Mouse (Mus musculus) neural tube, embryonic 13.5 days (tissue): ENCODE measurements around the gene Hdac4. TPM values are rescaled to one million over a fixed set of nuclear protein-coding genes. Genes with fewer than 3 reads are reported as not detected.

Source experiments
- ATAC-seq: fragments of 200-750 bp; cut with Nextera tagmentation; 2 replicates; pipeline ENCODE4 v1.8.0; 2017; ENCODE audit warnings: low read depth, mild to moderate bottlenecking, moderate TSS enrichment, moderate library complexity
- H3K27ac ChIP-seq: fragments of 300-500 bp; sonication (generic); replicated peaks from 2 replicates; pipeline ENCODE4 v1.5.1; 2015; ENCODE audit warnings: moderate library complexity, mild to moderate bottlenecking, inconsistent platforms
- H3K27me3 ChIP-seq: fragments of 300-500 bp; sonication (generic); 2 replicates; pipeline ENCODE4 v1.6.1; 2015; ENCODE audit warnings: mild to moderate bottlenecking, inconsistent platforms
- H3K36me3 ChIP-seq: fragments of 300-500 bp; sonication (generic); 2 replicates; pipeline ENCODE4 v1.6.1; 2015; ENCODE audit warnings: mild to moderate bottlenecking, inconsistent platforms
- H3K4me1 ChIP-seq: fragments of 300-500 bp; sonication (generic); replicated peaks from 2 replicates; pipeline ENCODE4 v1.6.1; 2015; ENCODE audit warnings: inconsistent platforms
- H3K4me2 ChIP-seq: fragments of 300-500 bp; sonication (generic); 2 replicates; pipeline ENCODE4 v1.6.1; 2015; ENCODE audit warnings: inconsistent platforms, mild to moderate bottlenecking, moderate library complexity
- H3K4me3 ChIP-seq: fragments of 300-500 bp; sonication (generic); 2 replicates; pipeline ENCODE4 v1.5.1; 2015; ENCODE audit warnings: mild to moderate bottlenecking, inconsistent platforms
- H3K9ac ChIP-seq: fragments of 300-500 bp; sonication (generic); 2 replicates; pipeline ENCODE4 v1.6.1; 2015; ENCODE audit warnings: moderate library complexity, mild to moderate bottlenecking, inconsistent platforms
- H3K9me3 ChIP-seq: fragments of 300-500 bp; sonication (generic); 2 replicates; pipeline ENCODE4 v1.6.1; 2016; ENCODE audit warnings: inconsistent platforms
- WGBS: fragments of 180-500 bp; shearing (Covaris S2); methylation state at CpG from one replicate; pipeline ENCODE4 v1.1.7; 2015; 5-methylcytosine and 5-hydroxymethylcytosine counted together
- polyA plus RNA-seq: library from polyadenylated mRNA; unstranded; fragments of >200 nt; fragmentation: Nextera tagmentation; extraction: Ambion mirVana; gene quantifications from 2 replicates; pipeline ENCODE4 v1.2.1, GENCODE M21; 2015

The Hdac4 gene
- polyA plus RNA-seq, 1 experiment from 2014 or later: 28.7 TPM

GRCm38 (mm10) chr1:91992652-91993051, 202.8 kb downstream of the Hdac4 start:
- Histone ChIP-seq H3K4me2 (no peak overlapping the region), H3K27ac (no peak overlapping the region), H3K27me3 (no peaks in the 10 kb centered on the region), H3K4me1 (no peaks in the 10 kb centered on the region), H3K9ac (no peak overlapping the region), H3K9me3 (no peaks in the 10 kb centered on the region), H3K4me3 (no peak overlapping the region), H3K36me3 (peaks cover 80% of the 10 kb centered on the region)
- WGBS: 80% methylated on average over 3 of the region's 3 CpGs
- ATAC-seq: no peak

- Histone ChIP-seq H3K27ac (no peak overlapping the region), H3K27me3 (no peaks in the 10 kb centered on the region), H3K9ac (no peak overlapping the region), H3K4me2 (no peak overlapping the region), H3K4me3 (no peak overlapping the region), H3K36me3 (peaks cover 90% of the 10 kb centered on the region), H3K9me3 (no peaks in the 10 kb centered on the region), H3K4me1 (no peaks in the 10 kb centered on the region)
- no peak for ATAC-seq
Measured at GRCm38 (mm10) chr1:91991597-91991996, 203.9 kb downstream of the Hdac4 start.

- WGBS: 86% methylated on average over 5 of the region's 5 CpGs
- Histone ChIP-seq H3K4me2 (no peak overlapping the region), H3K27ac (no peak overlapping the region), H3K4me3 (no peak overlapping the region), H3K9me3 (no peaks in the 10 kb centered on the region), H3K27me3 (no peaks in the 10 kb centered on the region), H3K9ac (no peak overlapping the region), H3K36me3 (peaks cover 92% of the 10 kb centered on the region), H3K4me1 (no peaks in the 10 kb centered on the region)
- no peak for ATAC-seq
Measured at GRCm38 (mm10) chr1:91990852-91991251, 204.6 kb downstream of the Hdac4 start.

- WGBS: 90% methylated on average over 1 of the region's 1 CpGs
- ATAC-seq: no peak
- H3K36me3 ChIP-seq: peaks cover 92% of the 10 kb centered on the region
Measured at GRCm38 (mm10) chr1:91988866-91989265, 206.6 kb downstream of the Hdac4 start.

GRCm38 (mm10) chr1:91987431-91987830, 208.1 kb downstream of the Hdac4 start:
- Histone ChIP-seq H3K27ac (no peak overlapping the region), H3K9ac (no peak overlapping the region), H3K36me3 (peaks cover 94% of the 10 kb centered on the region), H3K27me3 (no peaks in the 10 kb centered on the region), H3K9me3 (no peaks in the 10 kb centered on the region), H3K4me2 (no peak overlapping the region), H3K4me1 (no peaks in the 10 kb centered on the region), H3K4me3 (no peak overlapping the region)
- ATAC-seq: no peak
- 88% methylated on average over 8 of the region's 8 CpGs for WGBS

More at GRCm38 (mm10) chr1:91988866-91989265, 206.6 kb downstream of the Hdac4 start:
- H3K4me1 ChIP-seq: no peaks in the 10 kb centered on the region
- no peak overlapping the region for H3K4me3 ChIP-seq
- no peaks in the 10 kb centered on the region for H3K9me3 ChIP-seq
- no peak overlapping the region for H3K27ac ChIP-seq
- no peaks in the 10 kb centered on the region for H3K27me3 ChIP-seq
- H3K9ac ChIP-seq: no peak overlapping the region
- H3K4me2 ChIP-seq: no peak overlapping the region

GRCm38 (mm10) chr1:91985783-91986182, 209.7 kb downstream of the Hdac4 start:
- Histone ChIP-seq H3K9ac (no peak overlapping the region), H3K27me3 (no peaks in the 10 kb centered on the region), H3K36me3 (peaks cover 95% of the 10 kb centered on the region), H3K4me1 (no peaks in the 10 kb centered on the region), H3K27ac (no peak overlapping the region), H3K9me3 (no peaks in the 10 kb centered on the region), H3K4me3 (no peak overlapping the region), H3K4me2 (no peak overlapping the region)
- ATAC-seq: no peak

GRCm38 (mm10) chr1:91984507-91984906, 211.0 kb downstream of the Hdac4 start:
- no peak for ATAC-seq
- WGBS: 89% methylated on average over 8 of the region's 8 CpGs
- Histone ChIP-seq H3K9me3 (no peaks in the 10 kb centered on the region), H3K36me3 (peaks cover 87% of the 10 kb centered on the region), H3K9ac (no peak overlapping the region), H3K4me2 (no peak overlapping the region), H3K27ac (no peak overlapping the region), H3K27me3 (no peaks in the 10 kb centered on the region), H3K4me1 (no peaks in the 10 kb centered on the region), H3K4me3 (no peak overlapping the region)

- Histone ChIP-seq H3K4me2 (no peak overlapping the region), H3K27me3 (no peaks in the 10 kb centered on the region), H3K9ac (no peak overlapping the region), H3K27ac (no peak overlapping the region), H3K36me3 (peaks cover 65% of the 10 kb centered on the region), H3K9me3 (no peaks in the 10 kb centered on the region), H3K4me3 (no peak overlapping the region), H3K4me1 (peaks cover 11% of the 10 kb centered on the region)
- 83% methylated on average over 1 of the region's 1 CpGs for WGBS
- ATAC-seq: no peak
Measured at GRCm38 (mm10) chr1:91981381-91981780, 214.1 kb downstream of the Hdac4 start.

- peak; percentile 56; the same call in 1 of the 2 replicates for ATAC-seq
- Histone ChIP-seq H3K4me2 (no peak overlapping the region), H3K9me3 (no peaks in the 10 kb centered on the region), H3K4me1 (peaks cover 11% of the 10 kb centered on the region), H3K27ac (no peak overlapping the region), H3K36me3 (peaks cover 66% of the 10 kb centered on the region), H3K9ac (no peak overlapping the region), H3K27me3 (no peaks in the 10 kb centered on the region), H3K4me3 (no peak overlapping the region)
- 61% methylated on average over 3 of the region's 3 CpGs for WGBS
Measured at GRCm38 (mm10) chr1:91978443-91978842, 217.1 kb downstream of the Hdac4 start.

- no peak overlapping the region for H3K4me2 ChIP-seq
- no peak overlapping the region for H3K4me3 ChIP-seq
- 54% methylated on average over 5 of the region's 5 CpGs for WGBS
- H3K4me1 ChIP-seq: 0 out of 2 replicates have a peak, but pooled peaks cover 13% of the 10 kb centered on the region
- no peaks in the 10 kb centered on the region for H3K27me3 ChIP-seq
- H3K9ac ChIP-seq: no peak overlapping the region
- 0 out of 2 replicates have a peak overlapping the region, but pooled peaks have one; percentile 2 for H3K27ac ChIP-seq
- no peaks in the 10 kb centered on the region for H3K9me3 ChIP-seq
- ATAC-seq: peak; percentile 41; the same call in 1 of the 2 replicates
- peaks cover 84% of the 10 kb centered on the region for H3K36me3 ChIP-seq
Measured at GRCm38 (mm10) chr1:91968710-91969379, 226.7 kb downstream of the Hdac4 start.

- peaks cover 72% of the 10 kb centered on the region for H3K36me3 ChIP-seq
- 76% methylated on average over 1 of the region's 1 CpGs for WGBS
- H3K4me1 ChIP-seq: peaks cover 19% of the 10 kb centered on the region
- no peak for ATAC-seq
- H3K9me3 ChIP-seq: no peaks in the 10 kb centered on the region
- no peak overlapping the region for H3K4me2 ChIP-seq
- H3K9ac ChIP-seq: no peak overlapping the region
- no peak overlapping the region for H3K27ac ChIP-seq
- no peaks in the 10 kb centered on the region for H3K27me3 ChIP-seq
- no peak overlapping the region for H3K4me3 ChIP-seq
Measured at GRCm38 (mm10) chr1:91967041-91967440, 228.5 kb downstream of the Hdac4 start.

- Histone ChIP-seq H3K27me3 (no peaks in the 10 kb centered on the region), H3K4me1 (peaks cover 19% of the 10 kb centered on the region), H3K9me3 (no peaks in the 10 kb centered on the region), H3K36me3 (peaks cover 73% of the 10 kb centered on the region), H3K4me2 (no peak overlapping the region), H3K9ac (no peak overlapping the region), H3K4me3 (no peak overlapping the region), H3K27ac (no peak overlapping the region)
- 68% methylated on average over 9 of the region's 9 CpGs for WGBS
- 0 out of 2 replicates have a peak, but pooled peaks have one; percentile 21 for ATAC-seq
Measured at GRCm38 (mm10) chr1:91964486-91965335, 230.8 kb downstream of the Hdac4 start.
